Mouse (Mus musculus) embryonic facial prominence, embryonic 12.5 days (tissue): ENCODE measurements around the gene Diexf. TPM values are rescaled to one million over a fixed set of nuclear protein-coding genes. Genes with fewer than 3 reads are reported as not detected.
A peak's percentile ranks its signal among the peaks of the same experiment; 100 is the strongest.

ENCODE experiments used
- ATAC-seq: fragments of 200-750 bp; cut with Nextera tagmentation; 2 replicates; pipeline ENCODE4 v1.8.0; 2017; ENCODE audit not compliant: insufficient number of reproducible peaks, insufficient read depth, low FRiP score, low TSS enrichment
- H3K27ac ChIP-seq: fragments of 300-500 bp; sonication (generic); 2 replicates; pipeline ENCODE4 v1.5.1; 2016; ENCODE audit warnings: mild to moderate bottlenecking
- H3K27me3 ChIP-seq: fragments of 300-500 bp; sonication (generic); 2 replicates; pipeline ENCODE4 v1.6.1; 2016; ENCODE audit warnings: mild to moderate bottlenecking, moderate library complexity
- H3K36me3 ChIP-seq: fragments of 300-500 bp; sonication (generic); 2 replicates; pipeline ENCODE4 v1.6.1; 2016; ENCODE audit warnings: mild to moderate bottlenecking
- H3K4me1 ChIP-seq: fragments of 300-500 bp; sonication (generic); 2 replicates; pipeline ENCODE4 v1.6.1; 2016
- H3K4me2 ChIP-seq: fragments of 300-500 bp; sonication (generic); replicated peaks from 2 replicates; pipeline ENCODE4 v1.6.1; 2016; ENCODE audit warnings: mild to moderate bottlenecking, moderate library complexity
- H3K4me3 ChIP-seq: fragments of 300-500 bp; sonication (generic); 2 replicates; pipeline ENCODE4 v1.5.1; 2016; ENCODE audit warnings: mild to moderate bottlenecking
- H3K9ac ChIP-seq: fragments of 300-500 bp; sonication (generic); 2 replicates; pipeline ENCODE4 v1.6.1; 2016; ENCODE audit warnings: mild to moderate bottlenecking, moderate library complexity
- H3K9me3 ChIP-seq: fragments of 300-500 bp; sonication (generic); 2 replicates; pipeline ENCODE4 v1.6.1; 2016; ENCODE audit warnings: mild to moderate bottlenecking, moderate library complexity
- WGBS: fragments of 180-500 bp; shearing (Covaris S2); methylation state at CpG from one replicate; pipeline ENCODE4 v1.1.7; 2016; 5-methylcytosine and 5-hydroxymethylcytosine counted together
- polyA plus RNA-seq: library from polyadenylated mRNA; unstranded; fragments of >200 nt; fragmentation: Nextera tagmentation; extraction: Ambion mirVana; gene quantifications from 2 replicates; pipeline ENCODE4 v1.2.1, GENCODE M21; 2016

The Diexf gene
- polyA plus RNA-seq, 1 experiment from 2014 or later: 9.0 TPM

- Histone ChIP-seq H3K27ac (0 out of 2 replicates have a peak overlapping the region, but pooled peaks have one; percentile 50), H3K36me3 (peaks cover 29% of the 10 kb centered on the region), H3K27me3 (no peaks in the 10 kb centered on the region), H3K9ac (no peak overlapping the region), H3K9me3 (no peaks in the 10 kb centered on the region), H3K4me2 (no peak overlapping the region), H3K4me1 (no peaks in the 10 kb centered on the region), H3K4me3 (no peak overlapping the region)
- ATAC-seq: no peak
- 87% methylated on average over 5 of the region's 5 CpGs for WGBS
Measured at GRCm38 (mm10) chr1:193102556-193102955, 27.5 kb downstream of the Diexf start.

- Histone ChIP-seq H3K4me2 (no peak overlapping the region), H3K9ac (no peak overlapping the region), H3K36me3 (peaks cover 24% of the 10 kb centered on the region), H3K27ac (peak overlapping the region; percentile 50; the same call in 1 of the 2 replicates), H3K27me3 (no peaks in the 10 kb centered on the region), H3K4me3 (no peak overlapping the region), H3K9me3 (no peaks in the 10 kb centered on the region), H3K4me1 (no peaks in the 10 kb centered on the region)
- 30% methylated on average over 4 of the region's 4 CpGs for WGBS
- no peak for ATAC-seq
Measured at GRCm38 (mm10) chr1:193102029-193102428, 28.0 kb downstream of the Diexf start.

- ATAC-seq: no peak
- 86% methylated on average over 3 of the region's 3 CpGs for WGBS
- no peaks in the 10 kb centered on the region for H3K4me1 ChIP-seq
- H3K36me3 ChIP-seq: no peaks in the 10 kb centered on the region; the same call in 1 of the 2 replicates
- no peak overlapping the region for H3K9ac ChIP-seq
- no peak overlapping the region for H3K27ac ChIP-seq
- no peak overlapping the region for H3K4me3 ChIP-seq
- H3K9me3 ChIP-seq: no peaks in the 10 kb centered on the region
- H3K4me2 ChIP-seq: no peak overlapping the region
- no peaks in the 10 kb centered on the region for H3K27me3 ChIP-seq
Measured at GRCm38 (mm10) chr1:193098946-193099345, 31.1 kb downstream of the Diexf start.

GRCm38 (mm10) chr1:193093596-193093995, 36.5 kb downstream of the Diexf start:
- WGBS: 83% methylated on average over 3 of the region's 3 CpGs

GRCm38 (mm10) chr1:193092771-193093170, 37.3 kb downstream of the Diexf start:
- H3K27ac ChIP-seq: no peak overlapping the region
- H3K9me3 ChIP-seq: no peaks in the 10 kb centered on the region
- H3K9ac ChIP-seq: no peak overlapping the region
- 66% methylated on average over 1 of the region's 1 CpGs for WGBS
- no peak overlapping the region for H3K4me2 ChIP-seq
- ATAC-seq: no peak
- no peaks in the 10 kb centered on the region for H3K27me3 ChIP-seq
- no peaks in the 10 kb centered on the region for H3K36me3 ChIP-seq
- H3K4me1 ChIP-seq: no peaks in the 10 kb centered on the region
- no peak overlapping the region for H3K4me3 ChIP-seq

More at GRCm38 (mm10) chr1:193093596-193093995, 36.5 kb downstream of the Diexf start:
- Histone ChIP-seq H3K27me3 (no peaks in the 10 kb centered on the region), H3K4me3 (no peak overlapping the region), H3K27ac (no peak overlapping the region), H3K4me1 (no peaks in the 10 kb centered on the region), H3K9me3 (no peaks in the 10 kb centered on the region), H3K9ac (no peak overlapping the region), H3K36me3 (no peaks in the 10 kb centered on the region), H3K4me2 (no peak overlapping the region)
- no peak for ATAC-seq

GRCm38 (mm10) chr1:193090894-193091293, 39.2 kb downstream of the Diexf start:
- H3K4me1 ChIP-seq: peaks cover 6% of the 10 kb centered on the region; the same call in 1 of the 2 replicates
- WGBS: 77% methylated on average over 11 of the region's 11 CpGs
- H3K27me3 ChIP-seq: no peaks in the 10 kb centered on the region
- H3K27ac ChIP-seq: no peak overlapping the region
- no peaks in the 10 kb centered on the region for H3K36me3 ChIP-seq
- H3K9ac ChIP-seq: no peak overlapping the region
- H3K9me3 ChIP-seq: no peaks in the 10 kb centered on the region
- no peak for ATAC-seq
- no peak overlapping the region for H3K4me3 ChIP-seq
- no peak overlapping the region for H3K4me2 ChIP-seq

GRCm38 (mm10) chr1:193090211-193090871, 39.7 kb downstream of the Diexf start:
- no peak overlapping the region for H3K27ac ChIP-seq
- H3K9ac ChIP-seq: no peak overlapping the region
- no peak for ATAC-seq

GRCm38 (mm10) chr1:193089683-193090082, 40.4 kb downstream of the Diexf start:
- no peak overlapping the region for H3K27ac ChIP-seq
- H3K9me3 ChIP-seq: no peaks in the 10 kb centered on the region
- H3K36me3 ChIP-seq: no peaks in the 10 kb centered on the region
- WGBS: 66% methylated on average over 3 of the region's 3 CpGs
- no peak overlapping the region for H3K4me3 ChIP-seq
- no peak overlapping the region for H3K4me2 ChIP-seq
- peaks cover 6% of the 10 kb centered on the region; the same call in 1 of the 2 replicates for H3K4me1 ChIP-seq
- no peaks in the 10 kb centered on the region for H3K27me3 ChIP-seq
- ATAC-seq: no peak
- H3K9ac ChIP-seq: no peak overlapping the region

More at GRCm38 (mm10) chr1:193090211-193090871, 39.7 kb downstream of the Diexf start:
- Histone ChIP-seq H3K4me1 (peaks cover 6% of the 10 kb centered on the region; the same call in 1 of the 2 replicates), H3K4me2 (no peak overlapping the region), H3K4me3 (no peak overlapping the region), H3K27me3 (no peaks in the 10 kb centered on the region), H3K9me3 (no peaks in the 10 kb centered on the region), H3K36me3 (no peaks in the 10 kb centered on the region)
- WGBS: 78% methylated on average over 18 of the region's 18 CpGs

GRCm38 (mm10) chr1:193089211-193089610, 40.9 kb downstream of the Diexf start:
- Histone ChIP-seq H3K27me3 (no peaks in the 10 kb centered on the region), H3K36me3 (no peaks in the 10 kb centered on the region), H3K27ac (no peak overlapping the region), H3K4me1 (peaks cover 6% of the 10 kb centered on the region; the same call in 1 of the 2 replicates), H3K4me2 (no peak overlapping the region), H3K4me3 (no peak overlapping the region), H3K9ac (no peak overlapping the region), H3K9me3 (no peaks in the 10 kb centered on the region)
- ATAC-seq: no peak
- WGBS: 90% methylated on average over 6 of the region's 6 CpGs

- no peak overlapping the region for H3K27ac ChIP-seq
- H3K4me3 ChIP-seq: no peak overlapping the region
- H3K9me3 ChIP-seq: no peaks in the 10 kb centered on the region
- no peaks in the 10 kb centered on the region for H3K36me3 ChIP-seq
- H3K4me1 ChIP-seq: peaks cover 14% of the 10 kb centered on the region; the same call in 1 of the 2 replicates
- no peak overlapping the region for H3K9ac ChIP-seq
- ATAC-seq: no peak
- 57% methylated on average over 9 of the region's 9 CpGs for WGBS
- H3K27me3 ChIP-seq: no peaks in the 10 kb centered on the region
- H3K4me2 ChIP-seq: no peak overlapping the region
Measured at GRCm38 (mm10) chr1:193086842-193087476, 43.1 kb downstream of the Diexf start.

- WGBS: 79% methylated on average over 4 of the region's 4 CpGs
Measured at GRCm38 (mm10) chr1:193086111-193086841, 43.8 kb downstream of the Diexf start.

More at GRCm38 (mm10) chr1:193086111-193086841, 43.8 kb downstream of the Diexf start:
- H3K4me2 ChIP-seq: no peak overlapping the region
- H3K9ac ChIP-seq: no peak overlapping the region
- peaks cover 18% of the 10 kb centered on the region; the same call in 1 of the 2 replicates for H3K4me1 ChIP-seq
- no peak overlapping the region for H3K4me3 ChIP-seq
- no peaks in the 10 kb centered on the region for H3K9me3 ChIP-seq
- no peak overlapping the region for H3K27ac ChIP-seq
- H3K36me3 ChIP-seq: no peaks in the 10 kb centered on the region
- no peaks in the 10 kb centered on the region for H3K27me3 ChIP-seq
- ATAC-seq: no peak
